Mouse (Mus musculus) MEL (cell line): Measurements from ENCODE around the gene Stk11ip.

ENCODE experiments used
- CHD2 ChIP-seq: IDR thresholded peaks from 2 replicates; pipeline ENCODE4 v1.6.1; 2011; ENCODE audit warnings: low read length, improper control_type of control experiment
- CTCF ChIP-seq, 3 experiments: IDR thresholded peaks in 2 of 3; conservative IDR thresholded peaks in 1 of 3; 2 replicates each; pipeline ENCODE4 v1.5.1; 2011 to 2012; ENCODE audit warnings: low read length in 3 of 3, low read depth in 2 of 3, mild to moderate bottlenecking in 2 of 3, improper control_type of control experiment in 1 of 3, inconsistent platforms in 1 of 3, mixed read lengths in 1 of 3, moderate library complexity in 1 of 3; ENCODE audit not compliant: control insufficient read depth in 1 of 3, insufficient read depth in 1 of 3, poor library complexity in 1 of 3, severe bottlenecking in 1 of 3
- ETS1 ChIP-seq: IDR thresholded peaks from 2 replicates; pipeline ENCODE4 v1.6.1; 2012; ENCODE audit warnings: low read depth, mild to moderate bottlenecking, inconsistent platforms, low read length, improper control_type of control experiment, moderate library complexity
- GABPA ChIP-seq: IDR thresholded peaks from 2 replicates; pipeline ENCODE4 v1.6.1; 2012; ENCODE audit warnings: low read depth, mild to moderate bottlenecking, inconsistent platforms, low read length, improper control_type of control experiment, moderate library complexity
- GATA1 ChIP-seq: IDR thresholded peaks from 2 replicates; pipeline ENCODE4 v1.6.1; 2011; ENCODE audit warnings: low read depth, low read length, improper control_type of control experiment
- MAX ChIP-seq: IDR thresholded peaks from 2 replicates; pipeline ENCODE4 v1.6.1; 2011; ENCODE audit warnings: low read length, improper control_type of control experiment
- NRF1 ChIP-seq: IDR thresholded peaks from 2 replicates; pipeline ENCODE4 v1.6.1; 2014; ENCODE audit warnings: low read depth, mild to moderate bottlenecking, inconsistent platforms, low read length, improper control_type of control experiment, moderate library complexity; ENCODE audit not compliant: poor library complexity, insufficient read depth, severe bottlenecking
- POLR2A ChIP-seq, 2 experiments: IDR thresholded peaks; 2 replicates each; pipeline ENCODE4 v1.6.1; 2011 to 2012; ENCODE audit warnings: low read length in 2 of 2, mild to moderate bottlenecking in 2 of 2, control low read depth in 1 of 2, improper control_type of control experiment in 1 of 2, low read depth in 1 of 2, moderate library complexity in 1 of 2; ENCODE audit not compliant: control insufficient read depth in 1 of 2, insufficient read depth in 1 of 2, poor library complexity in 1 of 2
- POLR2AphosphoS2 ChIP-seq: IDR thresholded peaks from 2 replicates; pipeline ENCODE4 v1.6.1; 2011; ENCODE audit warnings: low read length, improper control_type of control experiment
- RAD21 ChIP-seq: IDR thresholded peaks from 2 replicates; pipeline ENCODE4 v1.6.1; 2011; ENCODE audit warnings: mild to moderate bottlenecking, low read depth, low read length, improper control_type of control experiment
- RCOR1 ChIP-seq: IDR thresholded peaks from 2 replicates; pipeline ENCODE4 v1.6.1; 2012; ENCODE audit warnings: low read depth, mild to moderate bottlenecking, inconsistent platforms, low read length, improper control_type of control experiment
- TCF12 ChIP-seq: IDR thresholded peaks from 2 replicates; pipeline ENCODE4 v1.6.1; 2014; ENCODE audit warnings: low read depth, mild to moderate bottlenecking, inconsistent platforms, low read length, improper control_type of control experiment, moderate library complexity
- USF1 ChIP-seq: IDR thresholded peaks from 2 replicates; pipeline ENCODE4 v1.6.1; 2014; ENCODE audit warnings: low read depth, mild to moderate bottlenecking, inconsistent platforms, low read length, improper control_type of control experiment, moderate library complexity
- ZNF384 ChIP-seq: IDR thresholded peaks from 2 replicates; pipeline ENCODE4 v1.6.1; 2012; ENCODE audit warnings: low read depth, mild to moderate bottlenecking, inconsistent platforms, low read length, improper control_type of control experiment

GRCm38 (mm10) chr1:75477264-75477965 is 43.9 kb upstream of the Stk11ip start:
- TF ChIP-seq CTCF (IDR thresholded peaks at IDR 0.05 in 2 of 3, conservative IDR thresholded peaks at IDR 0.05 in 1 of 3; ENCODE audit: control insufficient read depth in 1 of 3, insufficient read depth in 1 of 3, low read depth in 2 of 3, low read length in 3 of 3, poor library complexity in 1 of 3, severe bottlenecking in 1 of 3) (peak; percentile 74 to 84 (median 81)), POLR2A (IDR thresholded peaks at IDR 0.05; ENCODE audit: control insufficient read depth in 1 of 2, insufficient read depth in 1 of 2, low read depth in 1 of 2, low read length in 2 of 2, poor library complexity in 1 of 2) (no peak), USF1 (no peak), RCOR1 (no peak), CHD2 (no peak), GABPA (no peak), POLR2AphosphoS2 (no peak), RAD21 (peak; percentile 15; the same call in 1 of the 2 replicates), MAX (no peak), GATA1 (peak; percentile 21; the same call in 1 of the 2 replicates), TCF12 (no peak), ZNF384 (no peak), ETS1 (no peak), NRF1 (no peak)
